Comparison of ENCODE assay signal across 21 mouse cellular contexts in genomic region chr13:111418087-111418486, GRCm38 (mm10).
DNase-seq lines count a peak whose midpoint lies in the region; ATAC-seq lines count a peak whose summit lies in the region.
"Had no signal": no experiment of that assay in that cellular context is flagged by ENCODE, and none has a peak within 500 bp of the region (broad histone marks: within the 10 kb centered on the region; RNA-seq: fewer than 3 reads in every experiment).

No protein-coding gene starts in this region.

- H3K36me3 ChIP-seq in kidney, embryonic 16.5 days (ENCODE audit: insufficient read depth, low read length) = no peaks in the 10 kb centered on the region
- no peaks in the 10 kb centered on the region for H3K36me3 ChIP-seq in lung, embryonic 16.5 days (ENCODE audit: control insufficient read depth, insufficient read depth, low read length)
- H3K36me3 ChIP-seq: stomach, embryonic 15.5 days had no signal

- H3K4me3 ChIP-seq in kidney, embryonic 16.5 days (ENCODE audit: low read length) = no peak overlapping the region
- H3K4me3 ChIP-seq in lung, embryonic 16.5 days (ENCODE audit: low read length) = no peak overlapping the region
- H3K4me3 ChIP-seq: embryonic facial prominence, embryonic 13.5 days; hindbrain, embryonic 10.5 days; kidney, embryonic 15.5 days; limb, embryonic 12.5 days; liver, embryonic 15.5 days; stomach, embryonic 15.5 days had no signal

- no peaks in the 10 kb centered on the region for H3K4me1 ChIP-seq in kidney, embryonic 16.5 days (ENCODE audit: insufficient read depth, low read length)
- no peaks in the 10 kb centered on the region for H3K4me1 ChIP-seq in lung, embryonic 16.5 days (replicated peaks; ENCODE audit: control insufficient read depth, insufficient read depth, low read length)
- H3K4me1 ChIP-seq: embryonic facial prominence, embryonic 13.5 days; hindbrain, embryonic 10.5 days; kidney, embryonic 15.5 days; limb, embryonic 12.5 days; liver, embryonic 15.5 days; stomach, embryonic 15.5 days had no signal

- H3K27ac ChIP-seq in kidney, embryonic 16.5 days (ENCODE audit: low read length) = no peak overlapping the region
- H3K27ac ChIP-seq in lung, embryonic 16.5 days (ENCODE audit: low read length) = no peak overlapping the region
- H3K27ac ChIP-seq: embryonic facial prominence, embryonic 13.5 days; hindbrain, embryonic 10.5 days; kidney, embryonic 15.5 days; limb, embryonic 12.5 days; liver, embryonic 15.5 days; stomach, embryonic 15.5 days had no signal

- H3K4me2 ChIP-seq in kidney, embryonic 16.5 days (replicated peaks; ENCODE audit: low read depth, low read length) = no peak overlapping the region
- H3K4me2 ChIP-seq in lung, embryonic 16.5 days (ENCODE audit: low read depth, low read length) = no peak overlapping the region
- H3K4me2 ChIP-seq: embryonic facial prominence, embryonic 13.5 days; kidney, embryonic 15.5 days; limb, embryonic 12.5 days; liver, embryonic 15.5 days; stomach, embryonic 15.5 days had no signal

- H3K9ac ChIP-seq in kidney, embryonic 16.5 days (replicated peaks; ENCODE audit: low read length) = no peak overlapping the region
- no peak overlapping the region for H3K9ac ChIP-seq in lung, embryonic 16.5 days (ENCODE audit: low read length)
- H3K9ac ChIP-seq: embryonic facial prominence, embryonic 13.5 days; kidney, embryonic 15.5 days; limb, embryonic 12.5 days; liver, embryonic 15.5 days; stomach, embryonic 15.5 days had no signal

- intact Hi-C loops in gastrocnemius, postnatal 36 days (cut with DNase I) = loop anchor here (10.0 kb wide), 1 partner anchor 453 kb away; no protein-coding TSS in a partner anchor

- no peaks in the 10 kb centered on the region for H3K27me3 ChIP-seq in kidney, embryonic 16.5 days (ENCODE audit: insufficient read depth, low read length)
- H3K27me3 ChIP-seq in lung, embryonic 16.5 days (ENCODE audit: control insufficient read depth, insufficient read depth, low read depth, low read length) = no peaks in the 10 kb centered on the region
- H3K27me3 ChIP-seq: embryonic facial prominence, embryonic 13.5 days; kidney, embryonic 15.5 days; limb, embryonic 12.5 days; liver, embryonic 15.5 days; Patski; stomach, embryonic 15.5 days had no signal

- peak; percentile 47; the same call in 1 of the 2 replicates for ATAC-seq in kidney, embryonic 16.5 days (ENCODE audit: low FRiP score, low TSS enrichment)
- peak; percentile 38; the same call in 1 of the 2 replicates for ATAC-seq in lung, embryonic 16.5 days (ENCODE audit: low read depth)
- ATAC-seq in granulocyte monocyte progenitor cell, adult 5-6 weeks (replicated peaks; ENCODE audit: poor library complexity, severe bottlenecking) = peak; percentile 44
- ATAC-seq: forebrain, embryonic 16.5 days; Patski had no signal

- no peak for DNase-seq in kidney, adult 8-10 months
- DNase-seq in lung, adult 18-20 months = no peak
- peak; percentile 34 for DNase-seq in 416B (ENCODE audit: low read depth)
- no peak for DNase-seq in gastrocnemius, postnatal 36 days
- DNase-seq: adrenal gland, postnatal 10 days; cerebellum, postnatal 10 days; gastrocnemius, postnatal 25 days; midbrain, embryonic 14.5 days; retina, postnatal 1 day; thymus, adult 2 months had no signal

- no peaks in the 10 kb centered on the region for H3K9me3 ChIP-seq in kidney, embryonic 16.5 days (ENCODE audit: low read length)
- H3K9me3 ChIP-seq in lung, embryonic 16.5 days (ENCODE audit: control insufficient read depth, low read length) = no peaks in the 10 kb centered on the region
- H3K9me3 ChIP-seq: embryonic facial prominence, embryonic 13.5 days; hindbrain, embryonic 10.5 days; kidney, embryonic 15.5 days; limb, embryonic 12.5 days; liver, embryonic 15.5 days; stomach, embryonic 15.5 days had no signal

- 48% methylated on average over 2 of the region's 2 CpGs for WGBS in kidney, embryonic 16.5 days
- 58% methylated on average over 2 of the region's 2 CpGs for WGBS in lung, embryonic 16.5 days
